Comparison of ENCODE assay signal across 32 mouse cellular contexts in genomic region chr8:44877066-44877465, GRCm38 (mm10). TPM values are rescaled to one million over a fixed set of nuclear protein-coding genes. Genes with fewer than 3 reads are reported as not detected.
A peak's percentile ranks its signal among the peaks of the same experiment; 100 is the strongest.
DNase-seq lines count a peak whose midpoint lies in the region; ATAC-seq and TF ChIP-seq lines count a peak whose summit lies in the region.
"Had no signal": no experiment of that assay in that cellular context is flagged by ENCODE, and none has a peak within 500 bp of the region (broad histone marks: within the 10 kb centered on the region; RNA-seq: fewer than 3 reads in every experiment).

No protein-coding gene starts in this region.

- no peaks in the 10 kb centered on the region for H3K27me3 ChIP-seq in lung, embryonic 14.5 days (ENCODE audit: insufficient read depth, low read length)
- no peaks in the 10 kb centered on the region for H3K27me3 ChIP-seq in embryonic facial prominence, embryonic 15.5 days
- H3K27me3 ChIP-seq in hindbrain, embryonic 16.5 days (replicated peaks; ENCODE audit: control insufficient read depth, insufficient read depth, low read length) = no peaks in the 10 kb centered on the region
- H3K27me3 ChIP-seq: embryonic facial prominence, embryonic 12.5 days; heart, embryonic 15.5 days; hindbrain, embryonic 12.5 days; limb, embryonic 13.5 days; midbrain, embryonic 15.5 days; neural tube, embryonic 12.5 days; Patski had no signal

- 16% methylated on average over 5 of the region's 5 CpGs for WGBS in lung, embryonic 14.5 days
- 27% methylated on average over 5 of the region's 5 CpGs for WGBS in lung, adult 2 months
- WGBS in embryonic facial prominence, embryonic 15.5 days = 44% methylated on average over 5 of the region's 5 CpGs
- WGBS in hindbrain, embryonic 16.5 days = 77% methylated on average over 5 of the region's 5 CpGs

- no peak overlapping the region for H3K4me2 ChIP-seq in lung, embryonic 14.5 days
- H3K4me2 ChIP-seq in embryonic facial prominence, embryonic 15.5 days (replicated peaks) = no peak overlapping the region
- no peak overlapping the region for H3K4me2 ChIP-seq in hindbrain, embryonic 16.5 days (ENCODE audit: low read length)
- H3K4me2 ChIP-seq: embryonic facial prominence, embryonic 12.5 days; heart, embryonic 15.5 days; hindbrain, embryonic 12.5 days; limb, embryonic 13.5 days; liver, embryonic 11.5 days; midbrain, embryonic 15.5 days; neural tube, embryonic 12.5 days had no signal

- no peak for DNase-seq in lung, embryonic 14.5 days
- DNase-seq in lung, adult 2 months = no peak
- peak; percentile 64 for DNase-seq in urinary bladder, postnatal 14 days (ENCODE audit: low spot score)
- DNase-seq in urinary bladder, postnatal 10 days (ENCODE audit: low spot score) = no peak
- DNase-seq: adrenal gland, postnatal 10 days; cerebellum, adult 9-10 months; cerebellum, postnatal 36 days; gastrocnemius, postnatal 14 days; kidney, adult 8-10 months; kidney, postnatal 25 days; right cerebral cortex, adult 18-20 months; spleen, adult 18-20 months; thymus, postnatal 14 days had no signal

- no peak for TF ChIP-seq CTCF in lung, embryonic 14.5 days (IDR thresholded peaks at IDR 0.05; ENCODE audit: low read depth)
- TF ChIP-seq CTCF in lung, adult 2 months (IDR thresholded peaks at IDR 0.05; ENCODE audit: insufficient read depth, low read length) = no peak

- no peak overlapping the region for H3K4me3 ChIP-seq in lung, embryonic 14.5 days (ENCODE audit: low read depth, low read length)
- no peak overlapping the region for H3K4me3 ChIP-seq in lung, adult 2 months (replicated peaks; ENCODE audit: extremely low read depth, low read depth, low read length)
- H3K4me3 ChIP-seq in embryonic facial prominence, embryonic 15.5 days (replicated peaks) = no peak overlapping the region
- H3K4me3 ChIP-seq in hindbrain, embryonic 16.5 days (ENCODE audit: low read length) = no peak overlapping the region
- H3K4me3 ChIP-seq: embryonic facial prominence, embryonic 12.5 days; heart, embryonic 10.5 days; heart, embryonic 15.5 days; hindbrain, embryonic 12.5 days; layer of hippocampus, adult 2 months; limb, embryonic 13.5 days; midbrain, embryonic 10.5 days; midbrain, embryonic 15.5 days; neural tube, embryonic 12.5 days had no signal

- H3K36me3 ChIP-seq in lung, embryonic 14.5 days (ENCODE audit: insufficient read depth) = no peaks in the 10 kb centered on the region
- no peaks in the 10 kb centered on the region for H3K36me3 ChIP-seq in embryonic facial prominence, embryonic 15.5 days
- no peaks in the 10 kb centered on the region for H3K36me3 ChIP-seq in hindbrain, embryonic 16.5 days (ENCODE audit: control insufficient read depth, insufficient read depth, low read length)
- H3K36me3 ChIP-seq: embryonic facial prominence, embryonic 12.5 days; G1E; heart, embryonic 10.5 days; heart, embryonic 15.5 days; hindbrain, embryonic 12.5 days; limb, embryonic 13.5 days; midbrain, embryonic 10.5 days; midbrain, embryonic 15.5 days; neural tube, embryonic 12.5 days had no signal

- no peaks in the 10 kb centered on the region for H3K9me3 ChIP-seq in lung, embryonic 14.5 days (ENCODE audit: low read depth, low read length)
- H3K9me3 ChIP-seq in embryonic facial prominence, embryonic 15.5 days (replicated peaks) = no peaks in the 10 kb centered on the region
- no peaks in the 10 kb centered on the region for H3K9me3 ChIP-seq in hindbrain, embryonic 16.5 days (ENCODE audit: control insufficient read depth, low read length)
- H3K9me3 ChIP-seq: embryonic facial prominence, embryonic 12.5 days; heart, embryonic 10.5 days; heart, embryonic 15.5 days; hindbrain, embryonic 12.5 days; midbrain, embryonic 10.5 days; midbrain, embryonic 15.5 days; neural tube, embryonic 12.5 days had no signal

- H3K4me1 ChIP-seq in lung, embryonic 14.5 days (ENCODE audit: insufficient read depth) = 0 out of 2 replicates have a peak, but pooled peaks cover 4% of the 10 kb centered on the region
- no peaks in the 10 kb centered on the region for H3K4me1 ChIP-seq in lung, adult 2 months (ENCODE audit: control insufficient read depth, insufficient read depth, low read length)
- peaks cover 11% of the 10 kb centered on the region; the same call in 1 of the 2 replicates for H3K4me1 ChIP-seq in embryonic facial prominence, embryonic 15.5 days
- no peaks in the 10 kb centered on the region for H3K4me1 ChIP-seq in hindbrain, embryonic 16.5 days (ENCODE audit: control insufficient read depth, insufficient read depth, low read depth, low read length)
- H3K4me1 ChIP-seq: heart, embryonic 15.5 days; hindbrain, embryonic 12.5 days; midbrain, embryonic 10.5 days; midbrain, embryonic 15.5 days; neural tube, embryonic 12.5 days had no signal

- ATAC-seq in lung, embryonic 14.5 days (ENCODE audit: insufficient read depth) = peak; percentile 62; the same call in 1 of the 2 replicates
- no peak for ATAC-seq in embryonic facial prominence, embryonic 15.5 days (ENCODE audit: insufficient number of reproducible peaks, low FRiP score, low TSS enrichment, low read depth)
- no peak for ATAC-seq in erythroblast, adult 5-6 weeks (replicated peaks; ENCODE audit: low FRiP score, poor library complexity, severe bottlenecking)
- no peak for ATAC-seq in hindbrain, embryonic 16.5 days
- ATAC-seq: forebrain, embryonic 14.5 days; intestine, embryonic 16.5 days; midbrain, embryonic 15.5 days; Patski had no signal

- no peak overlapping the region for H3K27ac ChIP-seq in lung, embryonic 14.5 days (ENCODE audit: low read depth)
- 0 out of 2 replicates have a peak overlapping the region, but pooled peaks have one; percentile 34 for H3K27ac ChIP-seq in embryonic facial prominence, embryonic 15.5 days (replicated peaks)
- no peak overlapping the region for H3K27ac ChIP-seq in hindbrain, embryonic 16.5 days (ENCODE audit: low read depth, low read length)
- H3K27ac ChIP-seq: embryonic facial prominence, embryonic 12.5 days; heart, embryonic 10.5 days; heart, embryonic 15.5 days; hindbrain, embryonic 12.5 days; layer of hippocampus, adult 2 months; limb, embryonic 13.5 days; macrophage; midbrain, embryonic 10.5 days; midbrain, embryonic 15.5 days; neural tube, embryonic 12.5 days had no signal

- H3K9ac ChIP-seq in lung, embryonic 14.5 days = no peak overlapping the region
- no peak overlapping the region for H3K9ac ChIP-seq in embryonic facial prominence, embryonic 15.5 days
- H3K9ac ChIP-seq in hindbrain, embryonic 16.5 days (ENCODE audit: low read depth, low read length) = no peak overlapping the region
- H3K9ac ChIP-seq: embryonic facial prominence, embryonic 12.5 days; heart, embryonic 15.5 days; hindbrain, embryonic 12.5 days; limb, embryonic 13.5 days; midbrain, embryonic 15.5 days; neural tube, embryonic 12.5 days had no signal

- no peak for TF ChIP-seq POLR2A in lung, adult 2 months (IDR thresholded peaks at IDR 0.05; ENCODE audit: borderline replicate concordance, extremely low read depth, low read depth, low read length)

RNA-seq across cellular contexts. Expression of gene Fat1, which starts 58.2 kb away (rescaled TPM):
- polyA plus RNA-seq in lung, embryonic 14.5 days (2014; fragmentation: Nextera tagmentation; extraction: Ambion mirVana) = 30.6 and 32.1 TPM in 2 replicates
- 21.5 and 24.9 TPM in 2 replicates for polyA plus RNA-seq in lung, adult 2 months (2012; rRNA removed)
- polyA plus RNA-seq in embryonic facial prominence, embryonic 15.5 days (2015; fragmentation: Nextera tagmentation; extraction: Ambion mirVana) = 24.2 and 24.8 TPM in 2 replicates
- total RNA-seq in erythroblast, adult 5-6 weeks (2015; ENCODE audit: low replicate concordance) = under 0.01 TPM in 1 of 2 replicates, not detected in the other
- 0.17 TPM in 1 of 2 replicates, not detected in the other for total RNA-seq in erythroblast, adult 5-6 weeks (2017; ENCODE audit: low replicate concordance)
- 14.8 and 16.0 TPM in 2 replicates for polyA plus RNA-seq in hindbrain, embryonic 16.5 days (2015; fragmentation: Nextera tagmentation; extraction: Ambion mirVana)
- total RNA-seq: granulocyte monocyte progenitor cell, adult 5-6 weeks had no signal
- polyA plus RNA-seq: G1E had no signal
